Mouse (Mus musculus): ENCODE measurements around the gene Kazn.

DNA sequence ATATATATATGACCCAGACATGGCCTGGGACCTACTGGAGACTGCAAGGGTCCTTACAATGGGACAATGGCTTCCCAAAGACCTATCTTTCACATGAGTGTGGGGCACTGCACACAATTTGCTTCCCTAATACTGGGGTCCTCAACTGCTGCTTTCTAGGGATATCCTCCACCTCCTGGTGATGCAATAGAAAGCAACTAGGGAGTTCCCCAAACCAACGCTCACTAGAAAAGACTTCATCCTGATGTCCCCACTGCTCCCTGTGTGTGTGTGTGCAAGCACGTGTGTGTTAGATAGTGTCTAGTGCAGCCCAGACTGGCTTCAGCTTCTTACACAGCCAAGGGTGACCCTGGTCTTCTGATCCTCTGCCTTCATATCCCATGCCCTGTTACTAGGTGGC lies 103.7 kb downstream of the Kazn start:
- TF ChIP-seq CTCF (IDR thresholded peaks at IDR 0.05; ENCODE audit: control insufficient read depth, insufficient read depth, low read length) (no peak), POLR2A (IDR thresholded peaks at IDR 0.05; ENCODE audit: borderline replicate concordance, control insufficient read depth, low read depth, low read length) (no peak)
